Mouse (Mus musculus) inflammation-experienced regulatory T-cells, adult 6 months (primary cell): ENCODE results near the gene Slco2a1. TPM values are rescaled to one million over a fixed set of nuclear protein-coding genes. Genes with fewer than 3 reads are reported as not detected.

ENCODE experiments used
- ATAC-seq: one replicate; pipeline ENCODE4 v1.8.0; 2017
- polyA plus RNA-seq, 3 experiments: library from polyadenylated mRNA; unstranded; fragments of 100-300 nt; shearing (Covaris generic); gene quantifications; one replicate each; pipeline ENCODE4 v1.2.1; 2017

The Slco2a1 gene
- polyA plus RNA-seq, 3 experiments from 2014 or later: 0.20 to 0.71 (median 0.26) TPM

DNA sequence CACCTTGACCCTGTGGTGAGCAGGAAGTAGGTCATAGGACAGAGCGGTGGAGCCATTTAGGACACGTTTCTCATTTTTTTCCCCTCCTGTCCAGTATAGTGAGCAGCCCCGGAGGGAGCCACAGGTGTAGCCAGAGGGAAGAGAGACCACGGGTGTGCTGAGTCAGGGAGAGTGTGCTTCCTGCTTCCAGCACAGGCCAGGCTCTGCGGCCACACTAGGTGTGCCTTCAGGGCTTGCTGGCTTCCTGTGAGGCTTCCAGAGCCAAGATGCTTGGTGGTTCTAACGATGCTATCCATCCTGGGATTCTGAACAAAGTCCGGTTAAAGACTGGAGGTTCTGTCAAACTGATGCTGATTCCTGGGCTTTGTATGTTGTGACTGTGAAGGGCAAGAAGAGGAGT lies 133.0 kb downstream of the Slco2a1 start:
- ATAC-seq: no peak

DNA sequence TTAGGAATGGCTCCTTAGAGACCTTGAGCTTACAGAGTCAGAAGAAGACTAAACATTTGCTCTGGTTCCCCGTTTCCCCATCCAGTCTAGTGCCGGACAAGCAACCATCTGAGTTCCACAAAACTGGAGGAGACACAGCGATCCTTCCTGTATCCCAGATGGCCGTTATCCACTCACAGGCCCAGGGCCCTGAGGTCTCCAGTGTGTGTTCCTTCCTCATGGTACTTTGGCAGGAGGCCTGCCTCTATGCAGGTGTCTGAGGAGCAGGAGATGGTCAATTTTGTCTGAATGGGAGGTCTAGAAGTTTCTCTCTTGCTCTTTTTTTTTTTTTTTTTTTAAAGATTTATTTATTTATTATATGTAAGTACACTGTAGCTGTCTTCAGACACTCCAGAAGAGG lies 136.2 kb downstream of the Slco2a1 start:
- ATAC-seq: no peak

DNA sequence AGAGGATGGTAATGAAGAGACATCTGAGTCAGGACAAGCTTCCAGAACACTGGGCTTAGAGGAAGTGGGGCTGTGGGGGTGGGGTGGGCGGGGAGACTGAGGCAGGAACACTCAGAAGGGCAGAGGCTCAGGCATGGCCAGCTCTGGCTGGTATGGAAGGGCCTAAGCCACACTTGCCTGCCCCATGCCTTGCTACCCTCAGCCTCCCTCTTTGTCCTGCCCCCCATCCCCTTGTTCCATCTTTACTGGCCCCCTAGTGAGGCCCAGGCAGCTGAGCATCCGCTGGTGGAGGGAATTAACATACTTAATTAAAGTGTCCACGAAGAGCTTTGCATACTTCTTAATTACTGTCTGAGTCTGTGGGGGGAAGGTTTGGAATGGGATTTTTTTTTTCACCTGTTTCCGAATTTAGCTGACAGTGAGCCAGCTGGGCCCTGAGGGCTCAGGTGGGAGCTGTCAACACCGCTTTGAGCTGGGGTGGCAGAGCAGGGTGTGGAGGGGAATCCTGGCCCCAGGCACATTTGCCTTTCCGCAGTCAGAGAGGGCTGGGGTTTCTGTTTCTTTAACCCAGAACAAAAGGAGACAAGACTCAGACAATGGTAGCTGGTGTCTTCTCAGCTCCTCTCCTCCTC lies 145.1 kb downstream of the Slco2a1 start:
- ATAC-seq: no peak

DNA sequence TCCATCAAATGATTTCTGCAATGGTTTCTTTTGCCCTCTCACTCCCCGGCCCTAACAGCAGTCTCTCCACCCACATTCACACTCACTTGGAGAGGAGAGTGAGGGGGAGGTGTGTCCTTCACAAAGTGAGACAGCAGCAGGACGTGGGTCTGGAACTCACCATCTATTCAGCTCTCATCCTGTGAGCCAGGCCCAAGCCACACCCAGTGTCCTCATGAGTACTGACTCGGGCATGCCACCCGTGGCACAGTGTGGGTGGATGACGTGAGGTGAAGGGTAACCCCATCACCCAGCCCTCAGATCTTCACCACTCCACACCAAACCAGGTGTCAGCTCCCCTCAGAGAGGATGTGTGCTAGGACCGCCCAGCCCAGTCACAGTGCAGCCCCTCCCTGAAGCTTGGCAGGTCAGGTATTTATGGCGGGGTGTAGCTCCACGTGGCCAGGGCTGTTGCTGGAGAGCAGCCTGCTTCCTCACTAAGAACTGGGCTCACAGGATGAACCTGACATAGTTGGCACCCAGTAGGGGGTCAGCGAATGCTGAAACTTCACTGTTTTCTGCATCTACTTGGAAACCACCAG lies 146.0 kb downstream of the Slco2a1 start:
- ATAC-seq: no peak

DNA sequence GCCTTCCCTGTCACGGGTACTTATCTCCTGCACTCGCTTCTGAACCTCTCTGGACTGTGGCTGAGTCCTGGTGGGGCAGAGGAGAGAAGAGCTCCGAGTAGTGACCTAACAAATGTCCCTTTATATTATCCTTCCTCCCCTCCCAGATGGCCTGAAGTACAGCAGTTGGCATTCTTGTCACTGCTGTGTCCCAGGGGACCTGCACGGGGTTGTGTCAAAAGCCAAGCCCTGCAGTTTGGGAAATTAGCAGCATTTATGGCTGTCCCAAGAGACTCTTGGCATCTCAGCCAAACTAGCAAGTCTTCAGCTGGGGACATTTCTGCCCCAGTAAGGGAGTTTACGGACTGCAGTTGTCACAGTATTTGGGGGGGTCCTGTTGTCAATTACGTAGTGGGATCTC lies 151.0 kb downstream of the Slco2a1 start:
- ATAC-seq: no peak

DNA sequence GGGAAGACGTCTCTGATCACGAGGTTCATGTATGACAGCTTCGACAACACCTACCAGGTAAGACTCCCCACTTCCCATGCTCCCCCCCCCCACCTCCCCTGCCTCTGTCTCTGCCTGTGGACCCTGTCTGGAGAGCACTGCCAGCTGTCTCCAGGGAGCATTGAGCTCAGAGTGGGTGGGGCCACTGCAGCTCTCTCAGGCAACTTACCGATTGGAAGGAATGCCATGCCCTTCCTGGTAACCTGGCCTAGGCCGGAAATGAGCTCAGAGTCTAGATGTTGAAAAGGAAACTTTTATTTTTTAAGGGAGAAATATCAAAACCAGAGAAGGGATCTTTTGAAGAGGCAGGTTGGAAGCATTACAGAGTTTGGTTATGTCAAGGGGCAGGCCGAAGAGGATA lies 151.9 kb downstream of the Slco2a1 start:
- no peak for ATAC-seq

DNA sequence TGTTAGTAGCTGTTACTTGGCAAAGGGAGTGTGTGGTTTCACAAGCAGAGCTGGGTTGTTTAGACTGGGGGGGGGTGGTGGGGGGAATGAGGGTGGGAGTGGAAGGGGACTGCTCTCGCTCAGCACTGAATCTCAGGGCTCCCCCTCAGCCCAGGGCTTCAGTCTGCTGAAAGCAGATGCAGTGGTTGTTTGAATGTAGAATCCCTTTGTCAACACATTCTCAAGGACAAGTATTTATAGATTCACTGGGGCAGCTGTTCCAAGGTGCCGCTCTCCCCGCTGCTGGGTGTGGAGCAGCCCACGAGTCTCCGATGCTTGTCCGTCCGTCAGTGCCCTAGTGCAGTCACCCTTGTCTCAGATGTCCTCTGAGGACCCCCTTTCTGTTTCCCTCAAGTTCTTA lies 152.8 kb downstream of the Slco2a1 start:
- ATAC-seq: no peak

DNA sequence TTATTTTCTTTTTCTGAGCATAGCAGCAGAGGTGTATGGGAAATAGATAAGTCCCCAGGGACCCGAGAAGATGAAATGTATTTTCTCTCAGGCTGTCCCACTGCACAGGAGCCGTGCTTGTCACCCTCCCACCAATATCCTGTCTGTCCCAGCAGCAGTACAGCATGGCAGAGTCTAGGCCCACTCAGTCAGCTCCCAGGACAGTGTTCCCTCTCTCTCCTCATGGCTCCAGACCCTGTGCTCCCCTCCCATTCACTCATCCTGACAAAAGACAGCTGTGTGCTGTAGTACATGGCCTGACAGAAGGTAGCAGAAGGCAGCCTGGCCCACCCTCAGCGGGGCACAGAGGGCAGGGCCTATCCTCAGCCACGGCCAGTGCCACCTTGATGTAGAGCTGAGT lies 155.4 kb downstream of the Slco2a1 start:
- no peak for ATAC-seq

DNA sequence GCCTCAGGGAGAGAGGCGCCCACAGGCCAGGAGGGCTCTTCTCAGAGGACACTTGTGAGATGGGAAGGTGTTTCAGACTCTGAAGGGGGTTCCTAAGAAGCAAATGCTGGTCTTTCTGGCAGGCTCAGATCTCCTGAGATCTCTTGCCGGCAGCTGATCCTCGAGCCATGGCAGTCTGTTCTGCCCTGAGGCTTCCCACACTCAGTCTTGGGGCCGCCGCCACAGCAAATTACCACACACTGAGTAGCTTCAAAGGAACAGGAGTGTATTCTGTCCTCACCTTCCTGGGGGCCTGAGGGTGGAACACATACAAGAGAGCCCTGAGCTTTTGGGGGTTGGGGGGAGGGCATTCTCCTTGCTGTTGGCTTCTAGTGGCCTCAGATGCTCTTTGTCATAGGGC lies 156.8 kb downstream of the Slco2a1 start:
- no peak for ATAC-seq

Other genes with a start within 250 kb of the Slco2a1 start
- gene Ryk, start 153.8 kb upstream of the Slco2a1 start, polyA plus RNA-seq: 1 to 10 TPM; 2.6 to 3.2 (median 3.1) TPM
- 1 to 10 TPM in 1 of 3 experiments, under 1 TPM in 1, not detected in 1; 0.26 to 8.1 TPM for gene Rab6b, start 123.1 kb downstream of the Slco2a1 start, polyA plus RNA-seq
- 10 to 100 TPM; 24.6 to 35.8 (median 30.2) TPM for gene Srprb, start 213.4 kb downstream of the Slco2a1 start, polyA plus RNA-seq
- 1 to 10 TPM; 1.2 to 2.2 (median 1.5) TPM for gene Gm20425, start 241.6 kb downstream of the Slco2a1 start, polyA plus RNA-seq
- gene Trf, start 241.7 kb downstream of the Slco2a1 start, polyA plus RNA-seq: 1 to 10 TPM in 1 of 3 experiments, under 1 TPM in 2; 0.37 to 3.0 (median 0.43) TPM